Mouse (Mus musculus) midbrain, embryonic 13.5 days (tissue): ENCODE results near the gene Fkbp8. TPM values are rescaled to one million over a fixed set of nuclear protein-coding genes. Genes with fewer than 3 reads are reported as not detected.

ENCODE experiments used
- ATAC-seq: fragments of 200-750 bp; cut with Nextera tagmentation; 2 replicates; pipeline ENCODE4 v1.8.0; 2017; ENCODE audit warnings: mild to moderate bottlenecking, moderate TSS enrichment, moderate library complexity
- H3K27ac ChIP-seq: fragments of 300-500 bp; sonication (generic); 2 replicates; pipeline ENCODE4 v1.5.1; 2015; ENCODE audit warnings: inconsistent platforms, mild to moderate bottlenecking, moderate library complexity
- H3K27me3 ChIP-seq: fragments of 300-500 bp; sonication (generic); 2 replicates; pipeline ENCODE4 v1.6.1; 2015; ENCODE audit warnings: mild to moderate bottlenecking, inconsistent platforms
- H3K36me3 ChIP-seq: fragments of 300-500 bp; sonication (generic); 2 replicates; pipeline ENCODE4 v1.6.1; 2015; ENCODE audit warnings: mild to moderate bottlenecking, inconsistent platforms
- H3K4me1 ChIP-seq: fragments of 300-500 bp; sonication (generic); replicated peaks from 2 replicates; pipeline ENCODE4 v1.6.1; 2015; ENCODE audit warnings: inconsistent platforms
- H3K4me2 ChIP-seq: fragments of 300-500 bp; sonication (generic); replicated peaks from 2 replicates; pipeline ENCODE4 v1.6.1; 2015; ENCODE audit warnings: moderate library complexity, mild to moderate bottlenecking, inconsistent platforms
- H3K4me3 ChIP-seq: fragments of 300-500 bp; sonication (generic); replicated peaks from 2 replicates; pipeline ENCODE4 v1.5.1; 2015; ENCODE audit warnings: mild to moderate bottlenecking, inconsistent platforms
- H3K9ac ChIP-seq: fragments of 300-500 bp; sonication (generic); replicated peaks from 2 replicates; pipeline ENCODE4 v1.6.1; 2015; ENCODE audit warnings: mild to moderate bottlenecking, inconsistent platforms
- H3K9me3 ChIP-seq: fragments of 300-500 bp; sonication (generic); 2 replicates; pipeline ENCODE4 v1.6.1; 2016; ENCODE audit warnings: mild to moderate bottlenecking, inconsistent platforms
- WGBS: fragments of 180-500 bp; shearing (Covaris S2); methylation state at CpG from one replicate; pipeline ENCODE4 v1.1.7; 2015; 5-methylcytosine and 5-hydroxymethylcytosine counted together
- polyA plus RNA-seq: library from polyadenylated mRNA; unstranded; fragments of >200 nt; fragmentation: Nextera tagmentation; extraction: Ambion mirVana; gene quantifications from 2 replicates; pipeline ENCODE4 v1.2.1, GENCODE M21; 2015

Fkbp8 gene
- polyA plus RNA-seq, result 370 and 392 TPM in 2 replicates

DNA sequence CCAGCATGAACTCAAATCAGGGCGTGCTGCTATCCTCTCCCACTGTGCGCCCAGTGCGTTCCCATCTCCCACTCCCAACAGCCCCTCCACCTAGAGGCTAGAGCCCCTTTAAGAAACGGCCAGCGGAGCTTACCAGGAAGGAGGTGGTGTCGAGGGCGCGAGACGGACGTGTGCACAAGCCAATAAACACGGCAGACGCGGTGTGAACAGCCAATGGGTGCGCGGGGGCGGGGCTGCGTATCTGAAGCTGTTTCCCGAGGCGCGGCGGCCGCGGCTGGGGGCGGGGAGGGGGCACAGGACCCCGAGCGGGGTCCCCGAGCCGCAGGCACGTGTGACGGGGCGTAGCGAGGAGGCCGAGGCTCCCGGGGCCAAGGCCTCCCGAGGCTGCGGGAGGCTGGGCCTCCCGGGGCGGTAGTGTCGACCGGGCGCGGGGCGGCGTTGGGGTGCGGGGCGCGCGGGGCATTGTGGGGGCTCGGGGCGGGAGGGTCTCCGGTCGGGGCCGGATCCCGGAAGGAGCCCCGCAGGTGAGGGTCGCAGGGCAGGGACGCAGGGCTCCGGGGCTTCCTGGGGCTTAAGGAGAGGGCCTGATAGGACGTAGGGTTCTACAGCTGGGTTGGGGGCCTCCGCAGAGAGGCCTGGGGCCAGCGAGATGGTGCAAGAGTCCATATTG lies at the start of gene Fkbp8, which contains the start of gene Kxd1:
Gene Fkbp8, plus strand, starts transcription at position 213 of the 670 bp plus-strand sequence.
Gene Kxd1, minus strand, starts transcription at position 445 of the 670 bp plus-strand sequence.
- Histone ChIP-seq H3K36me3 (peaks cover 31% of the 10 kb centered on the region), H3K9me3 (no peaks in the 10 kb centered on the region), H3K4me2 (peak within 1 kb of the TSS; percentile 87), H3K27ac (peak within 1 kb of the TSS; percentile 88), H3K27me3 (no peaks in the 10 kb centered on the region), H3K4me3 (peak within 1 kb of the TSS; percentile 81), H3K4me1 (peaks cover 40% of the 10 kb centered on the region), H3K9ac (peak within 1 kb of the TSS; percentile 92)
- WGBS, result under 1% methylated on average over 45 of the region's 61 CpGs
- peak; percentile 94 for ATAC-seq

DNA sequence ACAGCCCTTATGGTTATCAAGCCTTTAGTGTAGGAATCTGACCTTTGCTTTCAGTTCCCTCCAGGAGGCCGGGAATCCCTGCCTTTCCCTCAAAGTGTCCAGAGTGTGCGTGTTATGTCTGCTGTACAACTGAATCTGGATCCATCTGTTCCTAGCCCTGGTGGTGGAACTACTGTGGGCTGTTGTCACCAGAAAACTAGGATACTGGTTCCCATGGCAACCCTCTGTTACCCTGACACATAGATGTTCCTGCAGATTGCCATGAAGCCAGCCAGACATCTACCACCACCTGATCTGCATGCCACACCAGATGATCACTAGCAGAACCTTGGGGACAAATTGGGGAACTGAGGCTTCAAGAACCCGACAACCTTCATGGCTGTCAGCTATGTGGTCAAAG lies 45.6 kb upstream of the Fkbp8 start:
- 82% methylated on average over 3 of the region's 3 CpGs for WGBS
- no peak for ATAC-seq

GRCm38 (mm10) chr8:70482943-70483342 lies 44.6 kb upstream of the Fkbp8 start:
- Histone ChIP-seq H3K9ac (no peak overlapping the region), H3K4me2 (no peak overlapping the region), H3K4me3 (no peak overlapping the region), H3K27me3 (peaks cover 78% of the 10 kb centered on the region), H3K9me3 (no peaks in the 10 kb centered on the region), H3K4me1 (peaks cover 11% of the 10 kb centered on the region), H3K27ac (no peak overlapping the region), H3K36me3 (peaks cover 10% of the 10 kb centered on the region; the same call in 1 of the 2 replicates)
- ATAC-seq, result no peak
- WGBS, result 74% methylated on average over 2 of the region's 2 CpGs

More for the DNA sequence above, 45.6 kb upstream of the Fkbp8 start:
- no peaks in the 10 kb centered on the region for H3K9me3 ChIP-seq
- peaks cover 10% of the 10 kb centered on the region; the same call in 1 of the 2 replicates for H3K36me3 ChIP-seq
- peaks cover 74% of the 10 kb centered on the region for H3K27me3 ChIP-seq
- H3K9ac ChIP-seq, result no peak overlapping the region
- no peak overlapping the region for H3K4me2 ChIP-seq
- no peak overlapping the region for H3K4me3 ChIP-seq
- H3K4me1 ChIP-seq, result peaks cover 7% of the 10 kb centered on the region
- H3K27ac ChIP-seq, result no peak overlapping the region

GRCm38 (mm10) chr8:70486191-70486681 lies 41.3 kb upstream of the Fkbp8 start:
- Histone ChIP-seq H3K36me3 (peaks cover 10% of the 10 kb centered on the region; the same call in 1 of the 2 replicates), H3K4me1 (peaks cover 33% of the 10 kb centered on the region), H3K9me3 (no peaks in the 10 kb centered on the region), H3K4me3 (peak overlapping the region; percentile 58), H3K27ac (no peak overlapping the region), H3K4me2 (peak overlapping the region; percentile 68), H3K9ac (peak overlapping the region; percentile 87), H3K27me3 (peaks cover 94% of the 10 kb centered on the region)
- WGBS, result 47% methylated on average over 7 of the region's 7 CpGs
- ATAC-seq, result no peak

DNA sequence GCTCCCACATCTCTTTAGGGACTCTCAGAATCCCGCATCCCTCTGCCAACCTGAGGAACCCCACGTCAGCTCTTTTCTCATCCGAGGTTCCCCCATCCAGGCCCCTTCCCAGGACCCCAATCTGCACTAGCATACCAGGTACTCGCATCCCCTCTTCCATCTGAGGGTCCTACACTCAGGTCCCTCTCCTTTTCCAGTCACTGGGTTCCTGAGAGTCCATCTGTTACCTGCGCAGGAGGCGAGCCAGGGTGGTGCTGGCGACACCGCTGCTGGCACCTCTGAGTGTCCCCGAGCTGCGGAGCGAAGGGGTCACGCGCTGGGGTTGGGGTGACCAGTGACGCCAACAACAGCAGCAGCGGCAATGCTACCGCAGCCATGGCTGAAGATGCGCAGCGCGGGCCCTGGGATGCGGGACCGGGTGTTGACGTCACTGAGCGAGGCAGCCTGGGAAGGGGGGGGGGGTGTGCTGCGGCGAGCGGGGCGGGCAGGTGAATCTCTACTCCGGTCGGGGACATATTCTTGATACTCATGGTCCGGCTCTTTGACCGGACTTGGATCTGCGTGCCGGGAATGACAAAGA lies 40.5 kb upstream of the Fkbp8 start, which contains the start of gene Tmem59l:
Gene Tmem59l, minus strand, starts transcription at position 418 of the 580 bp plus-strand sequence.
- Histone ChIP-seq H3K9me3 (no peaks in the 10 kb centered on the region), H3K4me3 (peak within 1 kb of the TSS; percentile 58), H3K4me2 (peak within 1 kb of the TSS; percentile 68), H3K9ac (peak within 1 kb of the TSS; percentile 87), H3K4me1 (peaks cover 36% of the 10 kb centered on the region), H3K27ac (no peak within 1 kb of the TSS), H3K36me3 (peaks cover 10% of the 10 kb centered on the region; the same call in 1 of the 2 replicates), H3K27me3 (peaks cover 95% of the 10 kb centered on the region)
- peak; percentile 64 for ATAC-seq
- 3% methylated on average over 33 of the region's 33 CpGs for WGBS

- ATAC-seq, result no peak
- Histone ChIP-seq H3K36me3 (peaks cover 10% of the 10 kb centered on the region; the same call in 1 of the 2 replicates), H3K9ac (peak overlapping the region; percentile 44; the same call in 1 of the 2 replicates), H3K4me1 (peaks cover 43% of the 10 kb centered on the region), H3K27ac (no peak overlapping the region), H3K27me3 (peaks cover 96% of the 10 kb centered on the region), H3K9me3 (no peaks in the 10 kb centered on the region), H3K4me3 (peak overlapping the region; percentile 29), H3K4me2 (peak overlapping the region; percentile 68)
- 3% methylated on average over 49 of the region's 55 CpGs for WGBS
Observed at GRCm38 (mm10) chr8:70487993-70488796, 39.3 kb upstream of the Fkbp8 start.

- Histone ChIP-seq H3K27me3 (peaks cover 98% of the 10 kb centered on the region), H3K36me3 (peaks cover 10% of the 10 kb centered on the region; the same call in 1 of the 2 replicates), H3K27ac (no peak overlapping the region), H3K9ac (peak overlapping the region; percentile 44; the same call in 1 of the 2 replicates), H3K9me3 (no peaks in the 10 kb centered on the region), H3K4me2 (peak overlapping the region; percentile 68), H3K4me1 (peaks cover 51% of the 10 kb centered on the region), H3K4me3 (peak overlapping the region; percentile 7)
- 2% methylated on average over 14 of the region's 14 CpGs for WGBS
- no peak for ATAC-seq
Observed at GRCm38 (mm10) chr8:70488931-70489470, 38.5 kb upstream of the Fkbp8 start.

- Histone ChIP-seq H3K27me3 (peaks cover 98% of the 10 kb centered on the region), H3K4me2 (peak overlapping the region; percentile 33), H3K4me1 (peaks cover 57% of the 10 kb centered on the region), H3K27ac (no peak overlapping the region), H3K9ac (0 out of 2 replicates have a peak overlapping the region, but pooled peaks have one; percentile 28), H3K9me3 (no peaks in the 10 kb centered on the region), H3K4me3 (peak overlapping the region; percentile 7), H3K36me3 (peaks cover 4% of the 10 kb centered on the region; the same call in 1 of the 2 replicates)
- ATAC-seq, result no peak
- WGBS, result under 1% methylated on average over 28 of the region's 41 CpGs
Observed at GRCm38 (mm10) chr8:70489576-70489975, 37.9 kb upstream of the Fkbp8 start.

- ATAC-seq, result no peak
- 8% methylated on average over 10 of the region's 10 CpGs for WGBS
- peaks cover 64% of the 10 kb centered on the region for H3K4me1 ChIP-seq
- H3K27me3 ChIP-seq, result peaks cover 98% of the 10 kb centered on the region
- no peak overlapping the region for H3K27ac ChIP-seq
- no peaks in the 10 kb centered on the region for H3K9me3 ChIP-seq
- no peak overlapping the region for H3K4me3 ChIP-seq
- H3K4me2 ChIP-seq, result no peak overlapping the region
- no peaks in the 10 kb centered on the region for H3K36me3 ChIP-seq
- no peak overlapping the region for H3K9ac ChIP-seq
Observed at GRCm38 (mm10) chr8:70490061-70490879, 37.3 kb upstream of the Fkbp8 start.

DNA sequence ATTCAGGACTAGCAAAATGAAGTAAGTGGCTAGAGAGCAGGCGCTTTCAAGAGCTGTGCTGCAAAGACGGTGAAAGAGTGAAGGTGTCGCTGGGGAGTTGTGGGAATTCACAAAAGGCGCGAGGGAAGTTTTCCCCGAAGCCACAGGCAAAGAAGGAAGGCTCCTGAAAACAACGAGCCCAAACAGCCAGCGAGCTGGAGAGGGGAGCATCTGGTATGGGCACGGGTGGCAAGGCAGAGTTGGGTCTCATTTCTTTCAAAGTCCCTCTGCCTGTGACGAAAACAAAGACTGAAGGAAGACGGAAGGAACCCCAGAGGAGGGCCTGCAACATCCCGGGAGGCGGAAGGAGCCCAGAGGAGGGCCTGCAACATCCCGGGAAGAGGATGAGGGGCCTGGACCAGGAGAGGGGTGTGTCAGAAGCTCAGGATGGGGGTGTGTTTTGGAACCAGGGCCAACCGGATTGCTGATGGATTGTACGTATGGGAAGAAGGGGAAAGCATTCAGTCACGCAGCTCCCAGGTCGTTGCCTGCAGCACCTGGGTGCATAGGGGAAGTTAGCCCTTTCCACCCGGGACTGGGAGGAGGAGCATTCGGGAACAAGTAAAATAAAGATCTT lies 36.5 kb upstream of the Fkbp8 start:
- Histone ChIP-seq H3K9ac (no peak overlapping the region; the same call in 1 of the 2 replicates), H3K27me3 (peaks cover 98% of the 10 kb centered on the region), H3K4me2 (no peak overlapping the region), H3K9me3 (no peaks in the 10 kb centered on the region), H3K36me3 (no peaks in the 10 kb centered on the region), H3K4me3 (no peak overlapping the region), H3K27ac (no peak overlapping the region), H3K4me1 (peaks cover 68% of the 10 kb centered on the region)
- 2% methylated on average over 20 of the region's 20 CpGs for WGBS
- ATAC-seq, result no peak
